Mouse (Mus musculus) frontal cortex, postnatal 10 days (tissue): ENCODE measurements around the gene Psmg3.

Experiments used
- DNase-seq, 2 experiments: peaks; one replicate each; pipeline ENCODE4 v3.0.0; 2022; ENCODE audit warnings: low spot score in 2 of 2, mixed read lengths in 1 of 2

Psmg3 gene

GRCm38 (mm10) chr5:139794137-139794536 lies 32.5 kb downstream of the Psmg3 start:
- DNase-seq: no peak

- DNase-seq: no peak
Measured at GRCm38 (mm10) chr5:139793338-139794089, 33.2 kb downstream of the Psmg3 start.

GRCm38 (mm10) chr5:139792966-139793337 lies 33.7 kb downstream of the Psmg3 start:
- DNase-seq: no peak

- DNase-seq: no peak
Measured at GRCm38 (mm10) chr5:139792159-139792775, 34.4 kb downstream of the Psmg3 start.

GRCm38 (mm10) chr5:139791227-139792158 lies 35.2 kb downstream of the Psmg3 start, which contains the start of gene Mafk:
TSS of gene Mafk (plus strand) at chr5:139791513.
- peak; percentile 92 to 93 for DNase-seq

GRCm38 (mm10) chr5:139789466-139789865 lies 37.2 kb downstream of the Psmg3 start:
- DNase-seq: no peak

- DNase-seq: no peak
Measured at GRCm38 (mm10) chr5:139781406-139781805, 45.3 kb downstream of the Psmg3 start.

- DNase-seq: no peak
Measured at GRCm38 (mm10) chr5:139776966-139777365, 49.7 kb downstream of the Psmg3 start.

- DNase-seq: peak; percentile 89 to 93
Measured at GRCm38 (mm10) chr5:139775216-139775926, 51.3 kb downstream of the Psmg3 start, which contains the start of gene Ints1. TSS of gene Ints1 (minus strand) at chr5:139775674.
